Mouse (Mus musculus): ENCODE results near the gene Gm44805.

- TF ChIP-seq ZNF384 (IDR thresholded peaks at IDR 0.05; ENCODE audit: low read depth, low read length): no peak
- no peak for TF ChIP-seq CHD2 (IDR thresholded peaks at IDR 0.05; ENCODE audit: low read depth, low read length)
Measured at GRCm38 (mm10) chr7:19695881-19696280, 14.7 kb upstream of the Gm44805 start.
